Mouse (Mus musculus) adrenal gland, adult (tissue): ENCODE measurements at regions not wholly inside any gene's neighbourhood (a gene's known extent, or its start where the extent isn't known, plus 50 kb on each side); places are given as distances from the start of the nearest gene placed in this dataset.
A peak's percentile ranks its signal among the peaks of the same experiment; 100 is the strongest.

Experiments
- DNase-seq, 2 experiments: peaks; one replicate each; pipeline ENCODE4 v3.0.0; 2022 to 2023; ENCODE audit warnings: low spot score in 1 of 2; ENCODE audit not compliant: inconsistent age in 2 of 2

- DNase-seq, result no peak
Measured at GRCm38 (mm10) chr3:147041201-147041600, 189.0 kb downstream of the Ttll7 start.

GRCm38 (mm10) chr3:147042911-147043310 lies 190.7 kb downstream of the Ttll7 start:
- DNase-seq, result no peak

GRCm38 (mm10) chr3:147046634-147047033 lies 194.5 kb downstream of the Ttll7 start:
- DNase-seq, result no peak

- DNase-seq, result no peak
Measured at GRCm38 (mm10) chr3:147054157-147054838, 202.1 kb downstream of the Ttll7 start.

- no peak for DNase-seq
Measured at GRCm38 (mm10) chr3:147057874-147058273, 205.7 kb downstream of the Ttll7 start.

GRCm38 (mm10) chr3:147060659-147061058 lies 208.5 kb downstream of the Ttll7 start:
- DNase-seq, result no peak

GRCm38 (mm10) chr3:147062451-147062850 lies 210.3 kb downstream of the Ttll7 start:
- no peak for DNase-seq

- DNase-seq, result no peak
Measured at GRCm38 (mm10) chr3:147063578-147064442, 211.6 kb downstream of the Ttll7 start.

GRCm38 (mm10) chr3:147064443-147064868 lies 212.3 kb downstream of the Ttll7 start:
- DNase-seq, result no peak

- DNase-seq, result no peak
Measured at GRCm38 (mm10) chr3:147070972-147071371, 218.8 kb downstream of the Ttll7 start.

GRCm38 (mm10) chr3:147080197-147080596 lies 228.0 kb downstream of the Ttll7 start:
- no peak for DNase-seq

- no peak for DNase-seq
Measured at GRCm38 (mm10) chr3:147080768-147081448, 228.7 kb downstream of the Ttll7 start.

GRCm38 (mm10) chr3:147081763-147082162 lies 229.6 kb downstream of the Ttll7 start:
- DNase-seq, result no peak

- DNase-seq, result no peak
Measured at GRCm38 (mm10) chr3:147082255-147082943, 230.2 kb downstream of the Ttll7 start.

GRCm38 (mm10) chr3:147083374-147083773 lies 231.2 kb downstream of the Ttll7 start:
- no peak for DNase-seq

GRCm38 (mm10) chr3:147083823-147084222 lies 231.7 kb downstream of the Ttll7 start:
- DNase-seq, result no peak

- no peak for DNase-seq
Measured at GRCm38 (mm10) chr3:147084624-147085189, 232.5 kb downstream of the Ttll7 start.

GRCm38 (mm10) chr3:147088171-147088570 lies 236.0 kb downstream of the Ttll7 start:
- peak in 1 of 2 experiments; percentile 60 for DNase-seq

GRCm38 (mm10) chr3:147089716-147090115 lies 237.5 kb downstream of the Ttll7 start:
- DNase-seq, result no peak

- DNase-seq, result peak in 1 of 2 experiments; percentile 43
Measured at GRCm38 (mm10) chr3:147092188-147093075, 240.3 kb downstream of the Ttll7 start.
